Mouse (Mus musculus): ENCODE data around the gene Cyp2c23. TPM values are rescaled to one million over a fixed set of nuclear protein-coding genes. Genes with fewer than 3 reads are reported as not detected.

Cyp2c23 gene
- polyA plus RNA-seq, 1 experiment from 2014 or later = 4.0 TPM

DNA sequence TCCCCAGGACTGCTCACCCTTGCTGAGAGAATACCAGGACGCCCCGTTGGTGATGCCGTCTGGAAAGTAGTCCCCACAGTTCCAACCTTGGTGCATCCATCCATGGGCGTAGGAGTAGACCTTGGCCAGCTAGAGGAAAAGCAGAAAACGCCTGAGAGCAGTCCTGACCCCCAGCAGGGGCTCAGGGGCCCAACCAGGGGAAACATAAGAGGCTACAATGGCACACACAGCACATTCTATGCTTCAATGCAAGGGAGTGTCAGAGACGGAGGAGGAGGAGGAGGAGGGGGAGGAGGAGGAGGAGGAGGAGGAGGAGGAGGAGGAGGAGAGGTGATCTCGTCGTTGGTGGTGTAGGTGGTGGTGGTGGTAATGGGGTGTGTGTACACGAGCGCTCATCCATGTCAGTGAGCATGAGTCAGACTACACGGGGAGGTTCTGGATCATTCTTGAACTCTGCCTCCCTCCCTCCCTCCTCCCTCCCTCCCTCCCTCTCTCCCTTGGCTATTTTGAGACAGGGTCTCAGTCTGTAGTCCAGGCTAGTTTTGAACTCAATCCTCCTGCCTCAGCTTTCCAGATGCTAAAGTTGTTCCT, 60.5 kb downstream of the Cyp2c23 start:
- Histone ChIP-seq H3K4me2 (ENCODE audit: low read depth, low read length) (no peak overlapping the region), H3K36me3 (ENCODE audit: control insufficient read depth, insufficient read depth, low read length) (no peaks in the 10 kb centered on the region), H3K27ac (ENCODE audit: low read length) (no peak overlapping the region), H3K9me3 (replicated peaks; ENCODE audit: control insufficient read depth, low read length) (no peaks in the 10 kb centered on the region), H3K4me3 (replicated peaks; ENCODE audit: low read length) (no peak overlapping the region), H3K9ac (ENCODE audit: low read length) (no peak overlapping the region), H3K27me3 (ENCODE audit: control insufficient read depth, insufficient read depth, low read length) (no peaks in the 10 kb centered on the region), H3K4me1 (ENCODE audit: control insufficient read depth, insufficient read depth, low read length) (no peaks in the 10 kb centered on the region)
- no peak for ATAC-seq (ENCODE audit: insufficient read depth, low FRiP score)
- WGBS = 66% methylated on average over 10 of the region's 11 CpGs

DNA sequence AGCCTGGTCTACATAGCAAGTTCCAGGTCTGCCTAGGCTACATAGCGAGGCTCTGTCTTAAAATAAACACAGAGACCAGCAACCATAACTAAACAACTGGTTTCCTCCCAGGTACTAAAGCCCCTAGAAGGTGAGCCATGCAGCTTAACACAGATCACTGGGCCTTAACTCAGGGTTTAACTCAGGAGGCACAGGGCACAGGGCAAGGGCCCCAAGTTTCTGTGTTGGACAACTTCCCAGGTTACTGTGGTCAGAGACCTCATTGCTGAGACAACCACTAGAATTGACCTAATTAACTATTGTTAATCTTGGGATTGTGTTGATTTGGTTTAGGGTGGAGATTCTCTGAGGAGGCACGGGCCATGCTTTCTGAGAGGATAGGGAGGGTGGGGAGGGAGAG, 62.5 kb downstream of the Cyp2c23 start:
- 72% methylated on average over 2 of the region's 2 CpGs for WGBS
- Histone ChIP-seq H3K9me3 (replicated peaks; ENCODE audit: control insufficient read depth, low read length) (no peaks in the 10 kb centered on the region), H3K27me3 (ENCODE audit: control insufficient read depth, insufficient read depth, low read length) (no peaks in the 10 kb centered on the region), H3K4me3 (replicated peaks; ENCODE audit: low read length) (no peak overlapping the region), H3K27ac (ENCODE audit: low read length) (no peak overlapping the region), H3K4me1 (ENCODE audit: control insufficient read depth, insufficient read depth, low read length) (no peaks in the 10 kb centered on the region), H3K9ac (ENCODE audit: low read length) (no peak overlapping the region), H3K36me3 (ENCODE audit: control insufficient read depth, insufficient read depth, low read length) (no peaks in the 10 kb centered on the region), H3K4me2 (ENCODE audit: low read depth, low read length) (no peak overlapping the region)
- ATAC-seq (ENCODE audit: insufficient read depth, low FRiP score) = no peak

DNA sequence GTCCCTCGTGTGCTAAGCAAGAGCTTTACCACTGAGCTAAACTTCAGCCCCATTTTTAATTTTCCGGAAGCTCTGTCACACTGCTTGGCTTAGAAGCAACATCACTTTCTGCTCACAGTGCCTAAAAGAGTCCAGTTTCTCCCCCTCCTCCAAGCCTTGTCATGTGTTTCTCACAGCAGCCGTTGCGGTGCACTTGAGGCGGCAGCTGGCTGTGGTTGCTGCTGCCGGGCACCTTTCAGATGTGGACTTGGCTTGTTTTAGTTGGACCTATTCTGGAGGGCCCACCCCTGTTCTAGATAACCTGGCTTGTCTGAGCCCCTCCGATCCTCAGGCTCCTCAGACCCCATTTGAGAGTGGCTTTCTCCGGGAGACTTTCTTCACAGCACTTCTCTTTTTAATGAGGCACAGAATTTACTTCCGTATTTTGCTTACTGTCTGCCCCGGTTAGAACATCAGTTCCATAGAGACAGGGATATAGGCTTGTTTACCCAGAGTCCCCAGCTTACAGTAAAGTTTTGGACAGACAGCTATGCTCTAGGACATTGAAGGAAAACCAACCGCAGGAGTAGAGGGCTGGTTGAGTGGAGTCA, 63.4 kb downstream of the Cyp2c23 start:
- Histone ChIP-seq H3K9ac (ENCODE audit: low read length) (no peak overlapping the region), H3K36me3 (ENCODE audit: control insufficient read depth, insufficient read depth, low read length) (no peaks in the 10 kb centered on the region), H3K27ac (ENCODE audit: low read length) (no peak overlapping the region), H3K4me1 (ENCODE audit: control insufficient read depth, insufficient read depth, low read length) (no peaks in the 10 kb centered on the region), H3K4me3 (replicated peaks; ENCODE audit: low read length) (no peak overlapping the region), H3K9me3 (replicated peaks; ENCODE audit: control insufficient read depth, low read length) (0 out of 2 replicates have a peak, but pooled peaks cover 3% of the 10 kb centered on the region), H3K27me3 (ENCODE audit: control insufficient read depth, insufficient read depth, low read length) (no peaks in the 10 kb centered on the region), H3K4me2 (ENCODE audit: low read depth, low read length) (no peak overlapping the region)
- ATAC-seq (ENCODE audit: insufficient read depth, low FRiP score) = no peak
- 78% methylated on average over 11 of the region's 11 CpGs for WGBS

DNA sequence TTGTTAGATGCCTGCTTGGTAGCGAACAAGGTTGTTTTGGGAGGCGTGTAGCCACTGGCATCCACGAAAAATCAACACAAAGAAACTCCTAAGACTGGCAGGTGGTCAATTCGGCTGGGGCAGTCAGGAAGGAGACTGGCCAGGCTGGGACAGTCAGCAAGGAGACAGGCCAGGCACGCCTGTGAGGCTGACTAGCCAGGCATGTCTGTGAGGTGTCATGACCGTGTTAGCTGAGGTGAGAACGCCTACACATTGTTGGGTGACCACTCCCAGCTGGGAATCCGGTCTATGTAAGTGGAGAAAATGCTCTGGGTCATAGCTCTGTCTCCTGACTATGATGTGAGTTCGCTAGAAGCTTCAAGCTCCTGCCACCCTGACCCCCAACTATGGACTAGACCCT, 66.2 kb downstream of the Cyp2c23 start:
- Histone ChIP-seq H3K9me3 (replicated peaks; ENCODE audit: control insufficient read depth, low read length) (0 out of 2 replicates have a peak, but pooled peaks cover 3% of the 10 kb centered on the region), H3K9ac (ENCODE audit: low read length) (no peak overlapping the region), H3K36me3 (ENCODE audit: control insufficient read depth, insufficient read depth, low read length) (no peaks in the 10 kb centered on the region), H3K4me1 (ENCODE audit: control insufficient read depth, insufficient read depth, low read length) (no peaks in the 10 kb centered on the region), H3K27ac (ENCODE audit: low read length) (no peak overlapping the region), H3K4me2 (ENCODE audit: low read depth, low read length) (no peak overlapping the region), H3K4me3 (replicated peaks; ENCODE audit: low read length) (no peak overlapping the region), H3K27me3 (ENCODE audit: control insufficient read depth, insufficient read depth, low read length) (no peaks in the 10 kb centered on the region)
- 65% methylated on average over 9 of the region's 9 CpGs for WGBS
- no peak for ATAC-seq (ENCODE audit: insufficient read depth, low FRiP score)

DNA sequence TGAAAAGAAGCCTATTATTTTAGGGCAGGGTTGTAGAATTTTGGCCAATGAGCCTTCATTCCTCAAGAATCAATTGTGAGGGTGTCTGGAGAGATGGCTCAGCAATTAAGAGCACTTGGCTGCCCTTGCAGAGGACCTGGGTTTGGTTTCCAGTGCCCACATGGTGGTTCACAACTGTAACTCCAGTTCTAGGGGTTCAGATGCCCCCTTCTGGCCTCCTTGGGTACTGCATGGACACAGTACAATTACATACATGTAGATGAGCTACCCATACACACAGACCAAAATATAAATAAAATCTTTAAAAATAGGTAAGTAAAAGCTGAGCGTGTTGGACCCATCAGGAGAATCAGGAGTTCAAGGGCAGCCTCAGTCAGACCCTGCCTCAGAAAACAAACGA, 67.8 kb downstream of the Cyp2c23 start:
- Histone ChIP-seq H3K4me3 (replicated peaks; ENCODE audit: low read length) (no peak overlapping the region), H3K27ac (ENCODE audit: low read length) (no peak overlapping the region), H3K4me2 (ENCODE audit: low read depth, low read length) (no peak overlapping the region), H3K36me3 (ENCODE audit: control insufficient read depth, insufficient read depth, low read length) (no peaks in the 10 kb centered on the region), H3K9ac (ENCODE audit: low read length) (no peak overlapping the region), H3K4me1 (ENCODE audit: control insufficient read depth, insufficient read depth, low read length) (no peaks in the 10 kb centered on the region), H3K27me3 (ENCODE audit: control insufficient read depth, insufficient read depth, low read length) (no peaks in the 10 kb centered on the region), H3K9me3 (replicated peaks; ENCODE audit: control insufficient read depth, low read length) (0 out of 2 replicates have a peak, but pooled peaks cover 3% of the 10 kb centered on the region)
- no peak for ATAC-seq (ENCODE audit: insufficient read depth, low FRiP score)
- 84% methylated on average over 2 of the region's 2 CpGs for WGBS

DNA sequence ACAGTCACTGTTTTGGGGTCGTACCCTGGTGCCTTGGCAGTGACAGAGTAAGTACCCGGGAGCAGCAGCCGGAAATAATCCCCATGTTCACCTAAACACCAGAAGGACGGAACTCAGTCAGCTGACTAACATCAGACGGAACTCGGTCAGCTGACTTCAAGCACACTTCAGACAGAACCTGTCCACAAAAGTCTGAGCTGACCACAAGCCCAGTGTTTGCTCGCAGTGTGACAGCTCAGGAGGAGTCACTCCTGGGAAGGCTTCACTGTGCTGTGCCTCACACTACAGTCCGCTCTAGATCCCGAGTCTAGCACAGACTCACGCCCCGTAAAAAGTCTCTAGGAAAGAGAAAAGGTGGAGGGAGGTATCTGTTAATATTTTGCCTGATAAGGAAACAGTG, 69.0 kb downstream of the Cyp2c23 start:
- 76% methylated on average over 11 of the region's 11 CpGs for WGBS
- no peak for ATAC-seq (ENCODE audit: insufficient read depth, low FRiP score)
- H3K27ac ChIP-seq (ENCODE audit: low read length) = no peak overlapping the region
- no peaks in the 10 kb centered on the region for H3K4me1 ChIP-seq (ENCODE audit: control insufficient read depth, insufficient read depth, low read length)
- no peak overlapping the region for H3K4me2 ChIP-seq (ENCODE audit: low read depth, low read length)
- no peak overlapping the region for H3K9ac ChIP-seq (ENCODE audit: low read length)
- 0 out of 2 replicates have a peak, but pooled peaks cover 3% of the 10 kb centered on the region for H3K9me3 ChIP-seq (replicated peaks; ENCODE audit: control insufficient read depth, low read length)
- no peak overlapping the region for H3K4me3 ChIP-seq (replicated peaks; ENCODE audit: low read length)
- no peaks in the 10 kb centered on the region for H3K27me3 ChIP-seq (ENCODE audit: control insufficient read depth, insufficient read depth, low read length)
- no peaks in the 10 kb centered on the region for H3K36me3 ChIP-seq (ENCODE audit: control insufficient read depth, insufficient read depth, low read length)

DNA sequence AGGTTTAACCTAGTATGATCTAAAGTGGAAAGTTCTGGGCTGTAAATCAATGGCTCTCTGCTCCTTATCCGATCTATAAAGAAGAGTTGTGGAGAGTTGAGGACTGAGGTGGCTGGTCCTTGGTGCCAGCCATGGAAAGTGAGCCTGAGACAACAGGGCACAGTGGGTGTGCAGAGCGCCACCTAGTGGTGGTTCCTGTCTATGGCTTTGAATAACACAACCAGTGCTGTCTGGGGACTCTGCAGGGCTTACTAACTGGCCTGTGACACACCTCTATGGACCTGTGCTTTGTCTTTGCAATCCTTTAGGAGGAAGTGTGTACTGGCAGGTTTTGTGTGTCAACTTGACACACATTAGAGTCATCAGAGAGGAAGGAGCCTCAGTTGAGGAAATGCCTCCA, 69.8 kb downstream of the Cyp2c23 start:
- H3K4me3 ChIP-seq (replicated peaks; ENCODE audit: low read length) = no peak overlapping the region
- H3K9ac ChIP-seq (ENCODE audit: low read length) = no peak overlapping the region
- 0 out of 2 replicates have a peak, but pooled peaks cover 3% of the 10 kb centered on the region for H3K9me3 ChIP-seq (replicated peaks; ENCODE audit: control insufficient read depth, low read length)
- WGBS = 27% methylated on average over 2 of the region's 2 CpGs
- H3K27ac ChIP-seq (ENCODE audit: low read length) = no peak overlapping the region
- H3K4me2 ChIP-seq (ENCODE audit: low read depth, low read length) = no peak overlapping the region
- no peaks in the 10 kb centered on the region for H3K27me3 ChIP-seq (ENCODE audit: control insufficient read depth, insufficient read depth, low read length)
- H3K36me3 ChIP-seq (ENCODE audit: control insufficient read depth, insufficient read depth, low read length) = no peaks in the 10 kb centered on the region
- no peak; the same call in 1 of the 2 replicates for ATAC-seq (ENCODE audit: insufficient read depth, low FRiP score)
- H3K4me1 ChIP-seq (ENCODE audit: control insufficient read depth, insufficient read depth, low read length) = no peaks in the 10 kb centered on the region

DNA sequence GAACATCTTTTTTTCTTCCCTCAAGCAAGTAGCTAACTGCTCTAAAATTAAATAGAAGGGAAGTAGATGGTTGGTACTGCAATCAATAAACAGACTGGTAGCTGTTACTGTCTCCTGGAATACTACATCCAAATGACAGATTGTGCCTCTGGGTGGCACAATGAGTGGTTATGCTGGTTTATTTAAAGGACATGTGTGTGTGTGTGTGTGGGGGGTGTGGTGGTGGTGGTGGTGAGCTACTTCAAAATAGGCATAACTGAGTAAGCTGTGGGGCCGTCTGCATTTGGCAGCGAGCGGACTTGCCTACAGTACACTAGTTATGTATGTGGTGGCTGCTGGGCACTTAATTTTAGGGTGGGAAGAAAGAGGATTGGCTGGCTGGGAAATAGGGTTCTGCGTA, 71.1 kb downstream of the Cyp2c23 start:
- Histone ChIP-seq H3K4me2 (ENCODE audit: low read depth, low read length) (no peak overlapping the region), H3K27ac (ENCODE audit: low read length) (no peak overlapping the region), H3K9ac (ENCODE audit: low read length) (no peak overlapping the region), H3K4me1 (ENCODE audit: control insufficient read depth, insufficient read depth, low read length) (no peaks in the 10 kb centered on the region), H3K4me3 (replicated peaks; ENCODE audit: low read length) (no peak overlapping the region), H3K27me3 (ENCODE audit: control insufficient read depth, insufficient read depth, low read length) (no peaks in the 10 kb centered on the region), H3K9me3 (replicated peaks; ENCODE audit: control insufficient read depth, low read length) (0 out of 2 replicates have a peak, but pooled peaks cover 3% of the 10 kb centered on the region), H3K36me3 (ENCODE audit: control insufficient read depth, insufficient read depth, low read length) (no peaks in the 10 kb centered on the region)
- WGBS = 83% methylated on average over 4 of the region's 4 CpGs
- no peak for ATAC-seq (ENCODE audit: insufficient read depth, low FRiP score)

DNA sequence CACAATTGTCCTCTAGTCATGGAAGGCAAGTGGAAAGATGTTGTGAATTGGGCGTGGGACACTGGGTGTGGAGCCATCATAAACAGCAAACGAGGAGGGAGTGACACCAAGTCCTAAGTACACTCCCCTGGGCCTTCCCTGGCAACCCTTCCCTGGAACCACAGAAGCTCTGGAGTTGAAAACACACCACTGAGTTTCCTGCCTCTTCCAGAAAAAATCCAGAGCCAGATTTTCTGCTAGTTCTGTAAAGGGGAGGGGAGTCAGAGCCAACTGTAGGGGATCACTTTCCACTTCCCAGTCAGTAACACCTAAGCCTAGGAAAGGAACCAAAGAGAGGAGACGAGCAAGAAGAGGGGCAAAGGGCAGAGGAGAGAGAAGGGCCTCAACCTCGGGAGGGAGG, 71.6 kb downstream of the Cyp2c23 start:
- Histone ChIP-seq H3K9me3 (replicated peaks; ENCODE audit: control insufficient read depth, low read length) (0 out of 2 replicates have a peak, but pooled peaks cover 3% of the 10 kb centered on the region), H3K4me3 (replicated peaks; ENCODE audit: low read length) (no peak overlapping the region), H3K27ac (ENCODE audit: low read length) (no peak overlapping the region), H3K27me3 (ENCODE audit: control insufficient read depth, insufficient read depth, low read length) (no peaks in the 10 kb centered on the region), H3K4me2 (ENCODE audit: low read depth, low read length) (no peak overlapping the region), H3K4me1 (ENCODE audit: control insufficient read depth, insufficient read depth, low read length) (no peaks in the 10 kb centered on the region), H3K36me3 (ENCODE audit: control insufficient read depth, insufficient read depth, low read length) (no peaks in the 10 kb centered on the region), H3K9ac (ENCODE audit: low read length) (no peak overlapping the region)
- no peak for ATAC-seq (ENCODE audit: insufficient read depth, low FRiP score)
- WGBS = 27% methylated on average over 4 of the region's 4 CpGs

All from stomach, embryonic 16.5 days (tissue).